Mouse (Mus musculus) embryonic facial prominence, embryonic 10.5 days (tissue): ENCODE measurements around the gene Ezh1. TPM values are rescaled to one million over a fixed set of nuclear protein-coding genes. Genes with fewer than 3 reads are reported as not detected.

Experiments
- DNase-seq: peaks from one replicate; pipeline ENCODE4 v3.0.0-alpha.2; 2017; ENCODE audit warnings: low spot score
- H3K27ac ChIP-seq: fragments of 300-500 bp; sonication (generic); replicated peaks from 2 replicates; pipeline ENCODE4 v1.5.1; 2016; ENCODE audit warnings: mild to moderate bottlenecking
- H3K27me3 ChIP-seq: fragments of 300-500 bp; sonication (generic); replicated peaks from 2 replicates; pipeline ENCODE4 v1.6.1; 2016; ENCODE audit warnings: low read depth, mild to moderate bottlenecking; ENCODE audit not compliant: poor library complexity, severe bottlenecking
- H3K36me3 ChIP-seq: fragments of 300-500 bp; sonication (generic); replicated peaks from 2 replicates; pipeline ENCODE4 v1.6.1; 2016; ENCODE audit warnings: mild to moderate bottlenecking, moderate library complexity
- H3K4me1 ChIP-seq: fragments of 300-500 bp; sonication (generic); 2 replicates; pipeline ENCODE4 v1.6.1; 2016
- H3K4me3 ChIP-seq: fragments of 300-500 bp; sonication (generic); 2 replicates; pipeline ENCODE4 v1.5.1; 2016; ENCODE audit warnings: mild to moderate bottlenecking, moderate library complexity
- H3K9me3 ChIP-seq: fragments of 300-500 bp; sonication (generic); 2 replicates; pipeline ENCODE4 v1.6.1; 2016; ENCODE audit warnings: mild to moderate bottlenecking
- WGBS: fragments of 180-500 bp; shearing (Covaris S2); methylation state at CpG from one replicate; pipeline ENCODE4 v1.1.7; 2016; 5-methylcytosine and 5-hydroxymethylcytosine counted together
- polyA plus RNA-seq: library from polyadenylated mRNA; unstranded; fragments of >200 nt; fragmentation: Nextera tagmentation; extraction: Ambion mirVana; gene quantifications from 2 replicates; pipeline ENCODE4 v1.2.1, GENCODE M21; 2016

The Ezh1 gene
- polyA plus RNA-seq, 1 experiment from 2014 or later, result 13.3 TPM

DNA sequence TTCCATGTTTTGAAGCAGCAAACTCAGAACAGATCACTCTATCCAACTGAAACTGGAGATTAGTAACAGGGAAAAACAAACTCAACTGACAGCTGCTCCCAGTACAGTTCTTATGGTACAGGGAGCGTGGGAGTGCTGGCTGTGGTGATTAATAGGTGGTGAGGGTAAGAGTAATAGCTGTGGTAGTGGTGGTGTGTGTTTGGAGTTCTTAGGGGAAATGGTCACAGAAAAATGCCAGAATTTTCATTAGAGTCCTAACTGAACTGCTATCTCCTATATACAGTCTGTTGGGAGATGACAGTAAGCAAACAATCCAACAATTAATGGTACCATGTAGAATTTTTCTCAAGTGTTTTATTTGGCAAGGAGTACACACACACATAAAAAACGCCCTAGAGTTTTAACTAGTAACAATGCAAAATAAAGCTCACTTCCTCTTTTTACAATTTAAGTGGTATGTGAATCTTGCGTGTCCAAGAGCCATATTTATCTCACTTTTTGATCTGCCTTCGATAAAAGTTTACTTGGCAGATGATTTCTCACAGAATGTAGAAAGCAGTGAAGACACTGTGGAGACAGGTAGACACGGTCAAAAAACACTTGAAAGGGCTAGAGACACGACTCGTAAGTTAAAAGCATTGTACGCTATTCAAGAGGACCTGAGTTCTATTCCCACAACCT lies 4.8 kb downstream of the Ezh1 start:
- WGBS, result 89% methylated on average over 8 of the region's 8 CpGs
- Histone ChIP-seq H3K36me3 (no peaks in the 10 kb centered on the region), H3K4me1 (peaks cover 14% of the 10 kb centered on the region), H3K27me3 (no peaks in the 10 kb centered on the region), H3K27ac (no peak overlapping the region), H3K4me3 (no peak overlapping the region), H3K9me3 (no peaks in the 10 kb centered on the region)
- DNase-seq, result no peak

DNA sequence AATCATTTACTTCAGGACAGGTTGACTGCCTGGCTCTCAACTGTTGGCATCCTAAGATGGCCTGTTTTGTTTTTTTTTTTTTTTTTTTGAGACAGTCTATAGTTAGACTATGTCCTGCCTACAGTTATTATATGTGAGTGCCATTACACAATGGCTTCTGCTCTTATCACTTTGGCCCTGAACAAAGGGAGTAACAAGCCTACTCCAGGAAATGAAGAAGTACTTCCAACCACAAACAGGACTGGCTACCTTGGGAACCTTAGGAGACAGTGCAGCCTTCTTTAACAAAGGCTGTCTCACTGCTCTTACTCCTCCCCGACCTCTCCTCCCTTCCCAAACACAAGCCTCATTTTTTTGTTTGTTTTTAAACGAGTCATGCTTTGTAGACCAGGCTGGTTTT lies 5.4 kb downstream of the Ezh1 start:
- Histone ChIP-seq H3K4me1 (peaks cover 8% of the 10 kb centered on the region; the same call in 1 of the 2 replicates), H3K27ac (no peak overlapping the region), H3K9me3 (no peaks in the 10 kb centered on the region), H3K36me3 (0 out of 2 replicates have a peak, but pooled peaks cover under 1% of the 10 kb centered on the region), H3K27me3 (no peaks in the 10 kb centered on the region), H3K4me3 (no peak overlapping the region)
- no peak for DNase-seq
- 57% methylated on average over 2 of the region's 2 CpGs for WGBS

DNA sequence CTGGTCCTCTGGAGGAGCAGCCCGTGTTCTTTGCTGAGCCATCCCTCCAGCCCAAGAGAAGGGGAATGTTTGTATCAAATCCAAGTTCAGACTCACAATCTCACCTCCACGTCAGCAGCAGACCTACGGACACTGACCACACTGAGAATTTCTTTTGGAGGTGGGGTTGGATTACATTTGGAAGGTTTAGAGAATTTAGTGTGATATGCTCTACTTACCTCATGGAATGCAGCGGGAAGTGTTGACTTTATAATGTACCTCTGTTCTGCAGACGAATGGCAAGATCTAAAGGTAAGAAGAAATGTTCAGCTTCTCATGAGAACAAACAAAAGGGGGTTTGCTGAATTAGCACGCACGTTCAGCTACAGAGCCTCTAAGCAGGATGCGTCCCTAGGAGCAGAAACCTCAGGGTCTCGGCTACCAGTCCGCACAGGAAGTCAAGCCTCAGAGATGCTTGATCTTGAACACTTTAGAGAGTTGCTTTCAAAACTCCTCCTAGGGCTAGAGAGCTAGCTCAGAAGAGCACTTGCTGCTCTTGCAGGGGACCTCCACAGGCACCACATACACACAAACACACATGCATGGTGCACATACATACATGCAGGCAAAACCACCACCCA lies 7.7 kb downstream of the Ezh1 start:
- Histone ChIP-seq H3K4me3 (no peak overlapping the region), H3K9me3 (no peaks in the 10 kb centered on the region), H3K4me1 (no peaks in the 10 kb centered on the region), H3K27me3 (no peaks in the 10 kb centered on the region), H3K36me3 (peaks cover 24% of the 10 kb centered on the region), H3K27ac (no peak overlapping the region)
- DNase-seq, result no peak
- 84% methylated on average over 10 of the region's 10 CpGs for WGBS

DNA sequence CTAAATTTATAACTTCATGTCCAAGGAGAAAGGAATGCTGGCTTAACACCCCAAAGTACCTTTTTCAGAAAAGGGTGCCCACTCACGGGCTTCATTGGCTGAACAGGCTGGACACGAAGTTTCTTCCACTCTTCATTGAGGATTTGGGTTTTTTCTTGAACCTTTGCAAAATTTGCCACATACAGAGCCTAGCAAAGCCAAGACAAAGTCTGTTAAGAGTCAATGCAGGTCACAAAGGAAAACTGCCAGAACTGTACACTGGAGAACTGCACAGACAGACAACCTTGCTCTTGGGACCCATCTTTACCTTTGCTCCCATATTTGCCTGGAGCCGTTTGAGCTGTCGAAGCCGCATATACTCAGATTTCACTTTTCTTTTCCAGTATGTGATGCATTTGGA lies 9.3 kb downstream of the Ezh1 start:
- 84% methylated on average over 5 of the region's 5 CpGs for WGBS
- H3K4me1 ChIP-seq, result no peaks in the 10 kb centered on the region
- H3K27ac ChIP-seq, result no peak overlapping the region
- H3K27me3 ChIP-seq, result no peaks in the 10 kb centered on the region
- peaks cover 35% of the 10 kb centered on the region for H3K36me3 ChIP-seq
- DNase-seq, result no peak
- no peak overlapping the region for H3K4me3 ChIP-seq
- no peaks in the 10 kb centered on the region for H3K9me3 ChIP-seq

DNA sequence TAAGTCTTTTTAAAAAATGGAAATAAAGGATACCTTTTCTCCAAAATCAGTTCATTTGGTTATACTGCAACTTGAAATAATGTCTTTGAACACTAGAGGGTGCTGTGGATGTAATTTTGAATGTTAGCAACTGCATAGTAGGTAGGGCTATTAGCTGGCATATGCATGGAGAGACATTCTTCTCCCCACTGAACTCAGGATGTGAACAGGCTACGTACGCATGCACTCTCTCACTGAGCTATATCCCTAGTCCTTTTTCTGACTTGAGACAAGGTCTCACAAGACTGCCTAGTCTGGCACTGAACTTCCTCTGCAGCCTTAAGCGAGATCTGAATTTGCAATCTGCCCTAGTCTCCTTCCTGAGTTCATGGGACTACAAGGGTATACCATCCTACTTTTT lies 14.3 kb downstream of the Ezh1 start:
- WGBS, result 55% methylated on average over 3 of the region's 3 CpGs
- Histone ChIP-seq H3K4me1 (no peaks in the 10 kb centered on the region), H3K36me3 (peaks cover 63% of the 10 kb centered on the region), H3K4me3 (no peak overlapping the region), H3K27me3 (no peaks in the 10 kb centered on the region), H3K9me3 (no peaks in the 10 kb centered on the region), H3K27ac (no peak overlapping the region)
- no peak for DNase-seq

DNA sequence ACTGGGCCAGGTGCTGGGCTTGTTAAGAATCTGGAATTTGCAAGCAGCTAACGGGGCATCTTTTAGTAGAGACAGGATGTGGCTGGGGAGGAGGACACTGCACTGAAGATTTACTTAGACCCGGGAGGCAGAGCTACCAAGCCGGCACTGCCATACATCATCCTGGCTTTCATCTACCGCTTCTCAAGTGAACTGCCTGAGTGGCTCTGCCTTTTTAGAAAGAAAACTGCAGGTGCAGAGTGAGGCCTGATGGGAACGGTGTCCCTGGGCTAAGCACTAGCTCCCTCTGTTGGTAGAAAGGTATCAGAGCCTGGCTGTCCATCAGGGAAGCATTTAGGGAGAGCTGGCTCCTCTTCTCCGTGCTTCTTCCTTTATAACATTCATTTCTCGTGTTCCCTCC lies 25.3 kb downstream of the Ezh1 start:
- Histone ChIP-seq H3K4me3 (no peak overlapping the region), H3K27ac (no peak overlapping the region), H3K27me3 (no peaks in the 10 kb centered on the region), H3K36me3 (peaks cover 79% of the 10 kb centered on the region), H3K4me1 (no peaks in the 10 kb centered on the region), H3K9me3 (no peaks in the 10 kb centered on the region)
- no peak for DNase-seq
- 35% methylated on average over 7 of the region's 7 CpGs for WGBS

DNA sequence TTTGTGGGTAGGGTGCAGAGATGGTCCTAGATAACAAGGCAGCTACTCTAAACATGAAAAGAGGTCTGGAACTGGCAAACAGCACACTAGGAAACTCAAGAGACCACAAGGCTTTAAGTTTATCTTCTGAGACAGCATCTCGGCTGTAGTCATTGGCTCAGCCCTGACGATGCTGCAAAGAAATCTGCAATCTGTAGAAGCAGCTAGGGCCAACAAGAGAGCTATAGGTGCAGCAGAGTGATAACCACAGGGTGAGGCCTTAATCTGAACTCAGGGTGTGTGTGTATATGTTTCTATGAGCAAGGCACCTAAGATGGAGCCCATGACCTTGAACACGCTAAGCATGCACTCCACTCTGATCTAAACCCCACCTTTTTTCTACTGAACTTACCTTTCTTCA lies 26.7 kb downstream of the Ezh1 start:
- Histone ChIP-seq H3K36me3 (peaks cover 82% of the 10 kb centered on the region), H3K4me1 (no peaks in the 10 kb centered on the region), H3K27ac (no peak overlapping the region), H3K27me3 (no peaks in the 10 kb centered on the region), H3K4me3 (no peak overlapping the region), H3K9me3 (no peaks in the 10 kb centered on the region)
- 89% methylated on average over 3 of the region's 3 CpGs for WGBS
- DNase-seq, result no peak

DNA sequence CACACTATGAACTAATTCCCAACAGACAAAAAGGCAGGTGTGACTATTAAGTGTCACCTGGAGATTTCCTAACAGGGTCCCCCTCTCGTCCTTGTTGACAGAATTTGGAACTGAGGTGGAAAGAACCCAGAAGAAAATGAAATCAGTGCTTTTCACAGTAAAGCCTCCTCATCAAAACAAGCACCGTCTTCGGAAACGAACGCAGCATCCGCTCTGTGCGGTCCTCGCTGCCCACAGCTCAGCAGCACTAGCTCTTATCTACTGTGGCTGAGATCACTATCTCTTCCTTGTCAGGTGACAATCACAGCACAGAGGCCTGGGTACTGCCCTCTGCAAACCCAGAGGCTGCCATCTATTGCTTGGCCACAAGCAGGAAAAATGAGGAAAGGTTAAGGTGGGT lies 30.1 kb downstream of the Ezh1 start:
- WGBS, result 94% methylated on average over 8 of the region's 8 CpGs
- Histone ChIP-seq H3K27ac (no peak overlapping the region), H3K4me1 (peaks cover 6% of the 10 kb centered on the region), H3K27me3 (no peaks in the 10 kb centered on the region), H3K4me3 (no peak overlapping the region), H3K9me3 (no peaks in the 10 kb centered on the region), H3K36me3 (peaks cover 84% of the 10 kb centered on the region)
- no peak for DNase-seq

DNA sequence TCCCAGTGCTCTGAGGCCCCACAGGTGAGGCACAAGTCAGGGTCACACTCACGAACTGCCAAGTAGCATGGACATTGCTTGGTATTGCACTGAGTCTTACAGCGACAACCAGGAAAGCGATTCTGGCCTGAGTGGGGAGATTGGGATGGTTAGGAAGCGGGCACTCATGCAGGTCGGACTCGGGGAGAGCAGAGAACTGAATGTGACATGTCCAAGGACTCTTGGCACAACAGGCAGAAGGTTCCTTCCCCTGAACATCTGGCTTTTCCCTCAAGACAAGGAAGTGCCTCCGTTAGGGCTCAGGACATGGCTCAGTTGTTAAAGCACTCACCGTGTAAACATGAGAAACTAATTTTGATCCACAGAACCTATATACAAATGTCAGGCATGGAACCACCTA lies 30.7 kb downstream of the Ezh1 start:
- DNase-seq, result no peak
- H3K36me3 ChIP-seq, result peaks cover 79% of the 10 kb centered on the region

DNA sequence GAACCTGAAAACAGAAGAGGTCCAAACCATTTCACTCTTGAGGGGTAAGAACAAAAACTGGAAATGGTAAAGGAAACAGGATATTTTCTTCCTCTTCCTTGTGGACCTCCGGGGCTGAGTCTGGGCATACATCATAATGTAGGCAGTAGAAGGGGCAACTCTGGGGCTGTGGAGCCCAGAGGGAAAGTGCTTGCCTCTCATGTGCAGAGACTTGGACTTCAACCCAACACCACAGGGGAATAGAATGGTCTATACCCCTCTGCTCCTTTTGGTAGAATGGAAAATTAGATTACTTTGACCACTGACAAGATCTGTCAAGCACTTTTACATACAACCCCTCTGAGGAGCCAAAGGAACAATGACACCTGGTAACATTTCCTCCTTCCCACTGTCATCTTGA lies 31.2 kb downstream of the Ezh1 start:
- WGBS, result 80% methylated on average over 1 of the region's 1 CpGs
- no peaks in the 10 kb centered on the region for H3K9me3 ChIP-seq
- peaks cover 74% of the 10 kb centered on the region for H3K36me3 ChIP-seq
- H3K4me3 ChIP-seq, result no peak overlapping the region
- H3K4me1 ChIP-seq, result peaks cover 17% of the 10 kb centered on the region
- no peak overlapping the region for H3K27ac ChIP-seq
- DNase-seq, result no peak
- H3K27me3 ChIP-seq, result no peaks in the 10 kb centered on the region

More for the DNA sequence above, 30.7 kb downstream of the Ezh1 start:
- Histone ChIP-seq H3K4me3 (no peak overlapping the region), H3K9me3 (no peaks in the 10 kb centered on the region), H3K4me1 (peaks cover 12% of the 10 kb centered on the region), H3K27me3 (no peaks in the 10 kb centered on the region), H3K27ac (no peak overlapping the region)
- WGBS, result 87% methylated on average over 8 of the region's 8 CpGs

DNA sequence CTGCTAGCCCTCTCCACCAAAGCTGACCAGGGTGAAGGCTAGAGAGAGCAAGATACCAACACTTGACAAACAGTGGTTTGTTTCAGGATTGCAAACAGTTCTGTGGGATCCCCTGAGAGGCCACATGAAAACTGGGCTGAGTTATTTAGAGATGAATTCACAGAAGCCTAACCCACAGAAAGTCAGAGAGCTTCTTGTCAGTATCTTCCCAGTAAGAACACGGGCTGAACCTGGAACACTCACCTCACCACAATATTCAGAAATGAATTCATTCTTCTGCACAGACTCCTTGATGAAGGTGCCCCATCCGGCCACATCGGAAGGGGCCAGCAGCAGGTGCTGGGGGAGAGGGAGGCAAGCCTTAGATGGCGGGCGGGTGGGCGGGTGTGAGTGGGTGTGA lies 31.6 kb downstream of the Ezh1 start:
- no peak for DNase-seq
- 92% methylated on average over 6 of the region's 6 CpGs for WGBS
- H3K27ac ChIP-seq, result no peak overlapping the region
- peaks cover 21% of the 10 kb centered on the region for H3K4me1 ChIP-seq
- no peaks in the 10 kb centered on the region for H3K9me3 ChIP-seq
- H3K4me3 ChIP-seq, result no peak overlapping the region
- H3K36me3 ChIP-seq, result peaks cover 69% of the 10 kb centered on the region
- H3K27me3 ChIP-seq, result no peaks in the 10 kb centered on the region

DNA sequence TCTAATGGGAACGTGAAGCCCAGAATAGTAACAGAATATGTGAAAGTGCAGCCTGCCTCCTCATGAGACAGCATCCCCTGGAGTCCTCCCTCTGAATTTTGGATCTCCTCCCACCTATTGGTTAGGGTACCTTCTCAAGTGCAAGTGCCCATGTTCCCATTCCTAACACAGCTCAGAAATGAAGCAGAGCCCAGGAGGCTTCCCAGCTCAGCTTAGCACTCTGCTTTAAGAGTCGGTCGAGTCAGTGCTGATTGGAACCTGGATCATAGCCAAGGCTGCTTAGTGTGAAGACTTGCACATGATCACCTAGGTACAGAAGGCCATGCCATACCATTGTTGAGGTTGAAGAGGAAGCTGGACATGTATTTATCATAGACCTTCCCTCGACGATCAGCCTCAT lies 32.1 kb downstream of the Ezh1 start:
- Histone ChIP-seq H3K4me3 (no peak overlapping the region), H3K4me1 (peaks cover 26% of the 10 kb centered on the region), H3K9me3 (no peaks in the 10 kb centered on the region), H3K36me3 (peaks cover 64% of the 10 kb centered on the region), H3K27me3 (no peaks in the 10 kb centered on the region), H3K27ac (no peak overlapping the region)
- DNase-seq, result no peak
- WGBS, result 89% methylated on average over 5 of the region's 5 CpGs

DNA sequence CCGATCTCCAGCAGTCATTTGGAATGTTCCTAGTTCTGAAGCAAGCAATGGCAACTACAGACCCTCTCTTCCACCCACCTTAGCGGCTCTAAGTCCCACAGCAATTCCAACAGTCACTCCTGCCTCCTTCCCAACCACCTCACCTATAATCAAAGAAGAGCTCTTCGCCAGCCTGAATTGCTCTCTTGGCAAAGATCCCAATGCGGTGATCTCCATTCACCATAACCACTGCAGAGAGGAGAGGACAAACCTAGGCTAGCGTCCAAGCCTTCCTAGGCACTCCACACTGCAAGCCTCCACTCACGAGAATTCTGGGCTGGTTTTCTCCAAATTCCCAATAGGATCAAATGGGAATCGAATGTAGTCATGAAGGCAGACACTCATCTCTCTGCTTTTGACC lies 33.2 kb downstream of the Ezh1 start:
- WGBS, result 87% methylated on average over 7 of the region's 7 CpGs
- Histone ChIP-seq H3K4me3 (no peak overlapping the region), H3K9me3 (no peaks in the 10 kb centered on the region), H3K4me1 (peaks cover 32% of the 10 kb centered on the region), H3K27me3 (no peaks in the 10 kb centered on the region), H3K36me3 (peaks cover 54% of the 10 kb centered on the region), H3K27ac (no peak overlapping the region)
- DNase-seq, result no peak
